Mouse (Mus musculus): ENCODE results near the gene Insig1.

DNA sequence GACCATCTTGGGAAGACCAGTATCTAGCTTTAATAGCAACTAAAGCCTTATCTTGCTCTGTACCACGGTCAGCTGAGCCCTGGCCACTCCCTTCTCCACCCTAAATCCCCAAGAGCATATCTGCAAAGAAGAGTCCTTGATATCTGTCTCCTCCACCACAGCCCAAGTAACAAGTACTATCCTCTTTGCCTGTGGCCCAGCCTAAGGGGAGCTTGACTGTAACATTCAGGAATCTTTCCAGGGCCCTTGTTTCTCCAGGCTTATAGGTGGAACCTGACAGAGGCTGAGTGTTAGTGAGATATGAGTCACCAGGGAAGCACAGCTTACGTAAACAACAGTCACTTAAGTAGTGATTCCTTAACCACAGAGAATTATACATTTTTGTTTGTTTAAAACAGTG lies 28.4 kb upstream of the Insig1 start:
- TF ChIP-seq POLR2A (IDR thresholded peaks at IDR 0.05; ENCODE audit: borderline replicate concordance, extremely low read depth, low read depth, low read length) (no peak), CTCF (IDR thresholded peaks at IDR 0.05; ENCODE audit: insufficient read depth, low read length) (no peak)
